Mouse (Mus musculus) B cell, adult 62 days (primary cell): ENCODE measurements around the gene Cfap70. TPM values are rescaled to one million over a fixed set of nuclear protein-coding genes. Genes with fewer than 3 reads are reported as not detected.

Experiments used
- total RNA-seq: library from RNA; stranded (reverse); gene quantifications from 4 replicates; pipeline ENCODE4 v1.2.4, GENCODE M21; 2023

Cfap70 gene
- not detected in 4 replicates for total RNA-seq

GRCm38 (mm10) chr14:20451765-20452331 is at the start of gene Cfap70:
Cfap70 (minus strand) TSS chr14:20452226.

DNA sequence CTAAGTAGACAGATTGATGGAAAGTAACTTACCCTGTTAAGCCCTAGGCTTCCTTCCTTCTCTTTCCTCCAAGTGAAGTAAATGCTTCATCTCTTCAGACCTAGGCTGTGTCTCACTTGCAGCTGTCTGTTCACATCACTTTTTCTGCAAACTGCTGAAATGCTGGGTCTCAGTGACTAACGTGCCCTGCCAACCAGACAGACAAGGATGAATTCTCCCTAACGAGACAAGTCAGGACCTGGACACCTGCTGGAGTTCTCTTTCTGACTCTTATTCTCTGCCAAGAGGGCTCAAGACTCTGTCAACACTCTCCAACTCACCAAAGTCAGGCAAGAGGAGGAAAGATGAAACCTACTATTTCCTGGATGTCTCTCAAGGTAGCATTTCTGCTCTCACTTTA is 44.6 kb upstream of the Cfap70 start, which contains the start of gene Mss51:
Mss51 (minus strand) TSS at position 299 of the 400 bp plus-strand sequence.

DNA sequence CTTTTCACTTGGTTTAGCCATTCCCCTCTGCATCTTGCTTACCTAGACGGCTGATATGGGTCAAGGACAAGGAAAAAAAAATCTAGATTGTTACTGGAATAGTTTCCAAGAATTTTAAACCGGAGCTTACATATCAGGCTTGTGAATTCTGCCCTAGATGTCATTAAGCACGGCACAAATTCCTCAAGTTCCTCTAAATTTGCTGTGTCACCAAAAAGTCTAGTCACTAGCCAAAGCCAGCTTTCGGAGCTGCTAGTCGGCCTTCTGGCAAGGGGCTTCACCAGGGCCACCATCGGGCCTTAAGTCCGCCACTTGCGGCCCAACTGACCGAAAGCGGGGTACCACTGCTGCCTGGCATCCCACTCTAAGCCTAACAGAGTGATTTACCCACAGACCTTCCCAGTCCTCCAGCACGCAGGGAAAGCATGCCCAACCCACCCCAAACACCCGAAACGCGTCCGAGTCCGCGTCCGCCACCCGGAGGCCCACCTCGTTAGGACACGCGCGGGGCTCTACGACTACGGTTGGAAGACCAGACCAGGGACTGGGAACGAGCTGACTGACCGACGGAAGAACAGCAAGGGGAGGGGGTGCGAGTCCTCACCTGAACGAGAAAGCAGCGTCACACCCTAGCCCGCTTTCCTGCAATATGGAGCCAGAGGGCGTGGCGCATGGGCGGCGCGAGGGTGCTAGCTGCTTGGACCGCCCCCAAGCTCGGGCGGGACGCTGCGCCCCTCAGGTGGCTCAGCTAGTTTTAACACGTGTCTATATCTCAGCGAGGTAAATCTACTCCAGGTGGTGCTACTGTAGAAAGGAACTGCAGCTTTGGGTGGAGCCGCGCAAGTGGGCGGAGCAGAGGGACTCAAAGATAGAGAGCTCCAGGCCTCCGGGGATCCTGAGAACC is 27.5 kb upstream of the Cfap70 start, which contains the start of gene Anxa7:
Anxa7 (minus strand) TSS at position 843 of the 904 bp plus-strand sequence.

GRCm38 (mm10) chr14:20393205-20393913 is 58.7 kb downstream of the Cfap70 start, which contains the start of gene Mrps16:
Mrps16 (minus strand) TSS chr14:20393634.

DNA sequence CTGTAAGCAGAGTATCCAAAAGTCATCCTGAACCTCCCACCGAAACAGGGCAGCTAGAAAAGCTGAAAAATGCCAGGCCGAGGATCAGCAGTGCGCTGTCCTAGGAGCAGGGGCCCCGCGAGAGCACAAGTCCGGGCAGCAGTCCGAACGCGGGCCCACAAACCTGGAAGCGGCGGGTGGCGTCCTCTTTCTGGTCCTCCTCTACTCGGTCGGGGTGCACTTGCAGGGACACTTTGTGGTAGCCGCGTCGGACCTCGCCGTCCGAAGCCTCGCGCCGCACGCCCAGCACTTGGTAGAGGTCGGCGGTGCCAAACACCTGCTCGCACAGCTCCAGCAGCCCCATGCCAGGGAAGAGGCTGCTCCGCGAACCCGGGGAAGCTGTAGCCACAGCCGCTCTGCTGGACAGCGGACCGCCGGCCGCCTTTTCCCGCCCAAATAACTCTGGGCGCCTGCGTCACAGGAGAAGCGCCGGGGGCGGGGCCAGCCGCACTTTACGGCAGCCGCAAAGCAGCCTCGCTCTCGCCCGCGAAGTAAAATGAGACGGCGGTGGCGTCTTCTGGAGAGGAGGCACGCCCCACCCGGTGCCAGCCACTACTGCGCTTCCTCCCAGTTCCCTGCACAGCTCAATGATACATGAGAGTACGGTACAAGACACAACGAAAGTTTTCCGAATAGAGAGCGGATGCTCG is 63.4 kb downstream of the Cfap70 start, which contains the start of gene Dnajc9:
Dnajc9 (minus strand) TSS at position 470 of the 689 bp plus-strand sequence.

GRCm38 (mm10) chr14:20347991-20348541 is 104.0 kb downstream of the Cfap70 start, which contains the start of the genes Ecd and Fam149b:
Ecd (minus strand) TSS chr14:20348121.
Fam149b (plus strand) TSS chr14:20348162.

Other genes with a start within 250 kb of the Cfap70 start
- gene Kcnk16, start 183.0 kb downstream of the Cfap70 start, total RNA-seq: not detected in 4 replicates
- gene Nudt13, start 157.5 kb downstream of the Cfap70 start, total RNA-seq: 17.1 to 22.7 TPM (median 19.9 TPM) in 4 replicates
- 40.2 to 52.4 TPM (median 44.7 TPM) in 4 replicates for gene Ecd, start 104.1 kb downstream of the Cfap70 start, total RNA-seq
- 29.2 to 43.8 TPM (median 38.7 TPM) in 4 replicates for gene Fam149b, start 104.1 kb downstream of the Cfap70 start, total RNA-seq
- gene Dnajc9, start 63.3 kb downstream of the Cfap70 start, total RNA-seq: 80.9 to 84.6 TPM (median 83.3 TPM) in 4 replicates
- gene Mrps16, start 58.6 kb downstream of the Cfap70 start, total RNA-seq: 34.6 to 43.1 TPM (median 37.0 TPM) in 4 replicates
- 49.7 to 53.2 TPM (median 50.3 TPM) in 4 replicates for gene Anxa7, start 27.9 kb upstream of the Cfap70 start, total RNA-seq
- 2.8 to 4.5 TPM (median 4.2 TPM) in 4 replicates for gene Mss51, start 44.7 kb upstream of the Cfap70 start, total RNA-seq
- 101 to 117 TPM (median 110 TPM) in 4 replicates for gene Ppp3cb, start 94.3 kb upstream of the Cfap70 start, total RNA-seq
- 5.2 to 6.9 TPM (median 5.8 TPM) in 4 replicates for gene Usp54, start 188.8 kb upstream of the Cfap70 start, total RNA-seq
- not detected in 4 replicates for gene Myoz1, start 204.3 kb upstream of the Cfap70 start, total RNA-seq
- gene Synpo2l, start 216.1 kb upstream of the Cfap70 start, total RNA-seq: 0.18 to 0.27 TPM (median 0.20 TPM) in 3 of 4 replicates, not detected in the other
- 216 to 224 TPM (median 218 TPM) in 4 replicates for gene Sec24c, start 222.1 kb upstream of the Cfap70 start, total RNA-seq
- 6.2 to 7.0 TPM (median 6.3 TPM) in 4 replicates for gene Fut11, start 242.7 kb upstream of the Cfap70 start, total RNA-seq